Mouse (Mus musculus) megakaryocyte, embryonic 14.5 days (primary cell): ENCODE measurements around the gene Slc22a8.

ENCODE experiments used
- FLI1 ChIP-seq: IDR thresholded peaks from 2 replicates; pipeline ENCODE4 v1.6.1; 2012; ENCODE audit warnings: low read length, inconsistent platforms, mixed read lengths
- GATA1 ChIP-seq: IDR thresholded peaks from 3 replicates; pipeline ENCODE4 v1.6.1; 2012; ENCODE audit warnings: mixed read lengths, low read length, inconsistent platforms, borderline replicate concordance

- TF ChIP-seq GATA1: no peak
- no peak for TF ChIP-seq FLI1
Measured at GRCm38 (mm10) chr19:8616314-8616713, 25.3 kb downstream of the Slc22a8 start.
